Mouse (Mus musculus): ENCODE data around the gene Rbm15. TPM values are rescaled to one million over a fixed set of nuclear protein-coding genes. Genes with fewer than 3 reads are reported as not detected.
A peak's percentile ranks its signal among the peaks of the same experiment; 100 is the strongest.
"Not testable (repeated sequence)": the region's sequence is repeated elsewhere in the genome, so short reads cannot be mapped to it uniquely, and the experiment has no call there.

Gene Rbm15
- polyA plus RNA-seq, 1 experiment from 2014 or later, result 12.8 TPM

GRCm38 (mm10) chr3:107326442-107326841 lies 7.0 kb downstream of the Rbm15 start:
- Histone ChIP-seq H3K4me1 (peaks cover 28% of the 10 kb centered on the region), H3K27me3 (no peaks in the 10 kb centered on the region), H3K4me2 (no peak overlapping the region), H3K9ac (no peak overlapping the region), H3K36me3 (peaks cover 36% of the 10 kb centered on the region), H3K27ac (no peak overlapping the region), H3K9me3 (no peaks in the 10 kb centered on the region), H3K4me3 (no peak overlapping the region)
- WGBS, result 95% methylated on average over 1 of the region's 1 CpGs
- no peak for ATAC-seq (ENCODE audit: insufficient number of reproducible peaks, low FRiP score, low TSS enrichment, low read depth)

DNA sequence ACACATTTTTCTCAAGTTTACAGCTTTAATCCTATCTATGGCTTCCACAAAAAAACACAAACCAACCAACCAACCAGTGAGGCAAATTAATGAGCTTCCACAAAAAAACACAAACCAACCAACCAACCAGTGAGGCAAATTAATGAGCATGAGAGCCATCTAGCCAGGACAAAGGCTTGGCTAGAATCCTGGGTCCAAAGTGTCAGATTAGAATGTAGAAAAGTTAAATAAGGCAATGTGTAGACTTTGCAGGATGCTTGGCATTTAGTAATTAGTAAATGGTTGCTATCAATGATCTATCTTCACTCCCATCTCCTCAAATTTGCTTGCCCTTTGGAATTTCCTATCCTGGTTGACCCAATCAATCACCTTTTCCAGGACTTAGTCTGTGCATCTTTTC lies 11.7 kb downstream of the Rbm15 start:
- no peak overlapping the region for H3K4me2 ChIP-seq
- peaks cover 14% of the 10 kb centered on the region; the same call in 1 of the 2 replicates for H3K4me1 ChIP-seq
- no peak overlapping the region for H3K9ac ChIP-seq
- ATAC-seq (ENCODE audit: insufficient number of reproducible peaks, low FRiP score, low TSS enrichment, low read depth), result no peak
- H3K27me3 ChIP-seq, result no peaks in the 10 kb centered on the region
- peaks cover 26% of the 10 kb centered on the region for H3K36me3 ChIP-seq
- H3K4me3 ChIP-seq, result no peak overlapping the region
- no peak overlapping the region for H3K27ac ChIP-seq
- H3K9me3 ChIP-seq, result no peaks in the 10 kb centered on the region

DNA sequence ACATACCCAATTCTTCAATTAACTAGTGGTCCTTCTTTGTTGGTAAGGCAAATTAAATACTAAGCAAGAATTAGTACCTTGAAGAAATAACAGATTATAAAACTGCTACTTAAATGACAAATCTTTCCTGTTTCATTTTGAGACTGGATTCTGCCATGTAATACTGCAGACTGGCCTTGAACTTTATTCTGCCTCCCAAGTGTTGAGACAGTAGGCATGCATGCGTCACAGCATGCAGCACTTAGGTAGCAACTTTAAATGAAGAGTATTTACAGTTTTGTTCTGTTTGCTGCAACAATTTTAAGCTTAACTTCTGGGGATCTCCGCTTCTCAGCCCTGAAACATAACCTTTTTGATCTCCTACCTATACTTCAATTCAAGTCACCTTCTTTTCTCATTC lies 12.3 kb downstream of the Rbm15 start:
- Histone ChIP-seq H3K9me3 (no peaks in the 10 kb centered on the region), H3K4me2 (no peak overlapping the region), H3K36me3 (peaks cover 26% of the 10 kb centered on the region), H3K27ac (no peak overlapping the region), H3K4me3 (no peak overlapping the region), H3K9ac (no peak overlapping the region), H3K27me3 (no peaks in the 10 kb centered on the region), H3K4me1 (peaks cover 14% of the 10 kb centered on the region; the same call in 1 of the 2 replicates)
- WGBS, result 98% methylated on average over 2 of the region's 2 CpGs
- no peak for ATAC-seq (ENCODE audit: insufficient number of reproducible peaks, low FRiP score, low TSS enrichment, low read depth)

GRCm38 (mm10) chr3:107317338-107317737 lies 16.1 kb downstream of the Rbm15 start:
- no peaks in the 10 kb centered on the region for H3K4me1 ChIP-seq
- WGBS, result 88% methylated on average over 3 of the region's 3 CpGs
- no peak overlapping the region for H3K4me3 ChIP-seq
- H3K36me3 ChIP-seq, result 0 out of 2 replicates have a peak, but pooled peaks cover 8% of the 10 kb centered on the region
- no peak for ATAC-seq (ENCODE audit: insufficient number of reproducible peaks, low FRiP score, low TSS enrichment, low read depth)
- no peak overlapping the region for H3K4me2 ChIP-seq
- no peaks in the 10 kb centered on the region for H3K9me3 ChIP-seq
- no peak overlapping the region for H3K27ac ChIP-seq
- H3K27me3 ChIP-seq, result no peaks in the 10 kb centered on the region
- H3K9ac ChIP-seq, result no peak overlapping the region

GRCm38 (mm10) chr3:107296917-107297316 lies 36.6 kb downstream of the Rbm15 start:
- not testable (repeated sequence) for H3K4me1 ChIP-seq; H3K27ac ChIP-seq; H3K9me3 ChIP-seq; H3K27me3 ChIP-seq; H3K9ac ChIP-seq; H3K4me2 ChIP-seq; ATAC-seq (ENCODE audit: insufficient number of reproducible peaks, low FRiP score, low TSS enrichment, low read depth); H3K4me3 ChIP-seq
- WGBS, result 75% methylated on average over 4 of the region's 4 CpGs
- peaks cover 14% of the 10 kb centered on the region for H3K36me3 ChIP-seq

GRCm38 (mm10) chr3:107295672-107296360 lies 37.7 kb downstream of the Rbm15 start:
- H3K27me3 ChIP-seq, result no peaks in the 10 kb centered on the region
- H3K9me3 ChIP-seq, result no peaks in the 10 kb centered on the region
- no peak overlapping the region for H3K9ac ChIP-seq
- peaks cover 7% of the 10 kb centered on the region; the same call in 1 of the 2 replicates for H3K36me3 ChIP-seq
- peaks cover 4% of the 10 kb centered on the region for H3K4me1 ChIP-seq
- 82% methylated on average over 5 of the region's 5 CpGs for WGBS
- H3K27ac ChIP-seq, result no peak overlapping the region
- H3K4me3 ChIP-seq, result no peak overlapping the region
- ATAC-seq (ENCODE audit: insufficient number of reproducible peaks, low FRiP score, low TSS enrichment, low read depth), result no peak
- H3K4me2 ChIP-seq, result no peak overlapping the region

GRCm38 (mm10) chr3:107290764-107291381 lies 42.6 kb downstream of the Rbm15 start, which contains the start of gene Slc16a4:
Slc16a4 (plus strand) TSS chr3:107291230.
- Histone ChIP-seq H3K27ac (peak within 1 kb of the TSS; percentile 85), H3K4me3 (peak within 1 kb of the TSS; percentile 15), H3K9ac (no peak within 1 kb of the TSS), H3K4me2 (peak within 1 kb of the TSS; percentile 37), H3K36me3 (peaks cover 7% of the 10 kb centered on the region; the same call in 1 of the 2 replicates), H3K4me1 (peaks cover 6% of the 10 kb centered on the region), H3K27me3 (no peaks in the 10 kb centered on the region), H3K9me3 (no peaks in the 10 kb centered on the region)
- peak; percentile 88 for ATAC-seq (ENCODE audit: insufficient number of reproducible peaks, low FRiP score, low TSS enrichment, low read depth)
- WGBS, result 17% methylated on average over 9 of the region's 9 CpGs

DNA sequence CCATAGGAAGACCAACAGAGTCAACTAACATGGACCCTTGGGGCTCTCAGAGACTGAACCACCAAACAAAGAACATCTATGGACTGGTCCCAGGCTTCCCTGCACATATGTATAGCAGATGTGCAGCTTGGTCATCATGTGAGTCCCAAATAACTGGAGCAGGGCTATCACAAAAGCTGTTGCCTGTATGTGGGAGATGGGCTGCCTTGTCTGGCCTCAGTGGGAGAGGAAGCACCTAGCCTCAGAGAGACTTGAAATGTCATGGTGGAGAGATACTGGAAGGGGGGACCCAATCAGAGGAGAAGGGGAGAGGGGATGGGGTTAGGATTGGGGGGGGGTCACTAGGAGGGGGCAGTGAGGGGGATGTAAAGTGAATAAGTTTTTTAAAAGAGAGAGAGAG lies 46.1 kb downstream of the Rbm15 start:
- Histone ChIP-seq H3K27ac (no peak overlapping the region), H3K9ac (no peak overlapping the region), H3K4me1 (peaks cover 6% of the 10 kb centered on the region), H3K36me3 (peaks cover 12% of the 10 kb centered on the region), H3K4me3 (no peak overlapping the region), H3K4me2 (no peak overlapping the region), H3K27me3 (no peaks in the 10 kb centered on the region), H3K9me3 (no peaks in the 10 kb centered on the region)
- no peak for ATAC-seq (ENCODE audit: insufficient number of reproducible peaks, low FRiP score, low TSS enrichment, low read depth)

GRCm38 (mm10) chr3:107286123-107286522 lies 47.4 kb downstream of the Rbm15 start:
- Histone ChIP-seq H3K4me1 (peaks cover 6% of the 10 kb centered on the region), H3K4me2 (no peak overlapping the region), H3K9ac (no peak overlapping the region), H3K4me3 (no peak overlapping the region), H3K27me3 (no peaks in the 10 kb centered on the region), H3K27ac (no peak overlapping the region), H3K9me3 (no peaks in the 10 kb centered on the region), H3K36me3 (peaks cover 14% of the 10 kb centered on the region)
- ATAC-seq (ENCODE audit: insufficient number of reproducible peaks, low FRiP score, low TSS enrichment, low read depth), result no peak
- 79% methylated on average over 2 of the region's 2 CpGs for WGBS

DNA sequence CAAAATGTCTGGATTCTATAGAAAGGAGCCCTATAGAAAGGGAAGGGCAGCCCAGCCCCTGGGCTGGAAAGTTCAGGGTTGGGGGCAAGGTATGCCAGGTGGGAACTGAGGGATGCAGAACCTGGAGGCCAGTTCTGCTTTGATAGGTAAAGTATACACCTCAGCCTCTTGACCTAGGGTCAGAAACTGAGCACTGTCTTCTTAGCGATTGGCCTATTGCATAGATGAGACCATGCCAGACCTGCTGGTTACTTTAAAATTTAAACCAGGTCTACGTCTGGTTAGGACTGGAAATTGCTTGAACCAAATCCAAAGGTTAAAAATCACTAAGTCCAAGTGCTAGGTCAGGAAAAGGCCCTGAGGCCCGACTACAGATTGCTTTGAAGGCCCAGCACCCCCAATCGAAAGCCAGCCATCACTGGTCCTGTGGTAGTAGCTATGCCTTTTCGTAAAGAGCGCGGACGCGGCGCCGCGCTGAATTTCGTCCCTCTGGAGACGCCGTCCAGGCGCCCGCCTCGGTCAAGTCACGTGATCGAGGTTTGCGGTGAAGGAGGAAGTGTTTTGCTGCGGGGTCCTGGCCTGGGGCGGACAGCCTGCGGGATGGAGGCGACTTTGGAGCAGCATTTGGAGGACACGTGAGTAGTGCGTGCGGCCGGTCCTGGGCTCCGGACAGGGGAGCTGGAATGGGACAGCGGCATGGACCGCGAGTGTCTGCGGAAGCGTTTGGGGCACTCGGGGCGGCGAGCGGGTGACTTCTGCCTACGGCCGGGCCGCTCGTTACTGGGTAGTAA lies 54.8 kb downstream of the Rbm15 start, which contains the start of gene Lamtor5:
Lamtor5 (plus strand) TSS at position 380 of the 791 bp plus-strand sequence.
- Histone ChIP-seq H3K4me2 (peak within 1 kb of the TSS; percentile 65), H3K9me3 (no peaks in the 10 kb centered on the region), H3K4me3 (peak within 1 kb of the TSS; percentile 98), H3K27me3 (no peaks in the 10 kb centered on the region), H3K27ac (no peak within 1 kb of the TSS), H3K9ac (peak within 1 kb of the TSS; percentile 72), H3K4me1 (peaks cover 6% of the 10 kb centered on the region), H3K36me3 (peaks cover 9% of the 10 kb centered on the region)
- peak; percentile 86 for ATAC-seq (ENCODE audit: insufficient number of reproducible peaks, low FRiP score, low TSS enrichment, low read depth)
- 3% methylated on average over 43 of the region's 43 CpGs for WGBS

DNA sequence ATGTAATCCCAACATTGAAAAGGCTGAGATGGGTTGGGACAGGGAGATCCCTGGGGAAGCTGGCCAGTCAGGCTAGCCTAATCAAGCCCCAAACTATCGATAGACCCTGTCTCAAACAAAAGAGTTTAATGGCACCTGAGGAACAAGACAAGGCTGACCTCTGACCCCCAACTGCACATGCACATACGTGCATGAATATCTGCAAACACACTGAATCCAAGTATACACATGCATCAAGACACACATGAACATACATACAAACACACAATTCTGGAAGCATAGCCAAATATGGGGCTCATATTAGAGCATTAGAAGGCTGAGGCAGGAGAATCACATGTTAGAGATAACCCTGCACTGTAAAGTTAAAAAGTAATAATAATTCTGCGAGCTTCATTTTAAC lies 56.8 kb downstream of the Rbm15 start:
- Histone ChIP-seq H3K9ac (no peak overlapping the region), H3K27ac (no peak overlapping the region), H3K4me3 (no peak overlapping the region), H3K4me1 (peaks cover 6% of the 10 kb centered on the region), H3K36me3 (no peaks in the 10 kb centered on the region), H3K4me2 (no peak overlapping the region), H3K9me3 (no peaks in the 10 kb centered on the region), H3K27me3 (no peaks in the 10 kb centered on the region)
- 77% methylated on average over 3 of the region's 3 CpGs for WGBS
- ATAC-seq (ENCODE audit: insufficient number of reproducible peaks, low FRiP score, low TSS enrichment, low read depth), result no peak

DNA sequence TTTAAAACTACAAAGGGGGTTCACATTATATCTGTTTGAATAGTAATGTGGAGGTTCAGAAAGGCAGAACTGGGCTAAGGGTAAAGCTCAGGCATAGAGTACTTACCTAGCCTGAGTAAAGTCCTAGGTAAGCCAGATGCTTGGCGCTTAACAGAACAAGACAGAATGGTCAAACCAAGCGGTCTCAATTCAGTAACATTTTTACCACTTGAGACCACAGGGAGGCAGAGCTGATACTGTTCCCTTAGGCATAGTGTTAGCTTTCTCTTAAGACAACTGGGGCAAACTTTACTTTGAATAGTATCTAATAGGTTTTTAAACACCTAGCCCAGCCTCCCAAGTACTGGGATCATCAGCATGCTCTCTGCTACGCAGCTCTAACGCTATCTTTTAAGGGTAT lies 57.5 kb downstream of the Rbm15 start:
- no peak overlapping the region for H3K4me3 ChIP-seq
- ATAC-seq (ENCODE audit: insufficient number of reproducible peaks, low FRiP score, low TSS enrichment, low read depth), result no peak
- 54% methylated on average over 4 of the region's 4 CpGs for WGBS

More for the DNA sequence above, 57.5 kb downstream of the Rbm15 start:
- Histone ChIP-seq H3K9me3 (no peaks in the 10 kb centered on the region), H3K4me1 (peaks cover 6% of the 10 kb centered on the region), H3K36me3 (no peaks in the 10 kb centered on the region), H3K27me3 (no peaks in the 10 kb centered on the region), H3K9ac (no peak overlapping the region), H3K27ac (no peak overlapping the region), H3K4me2 (no peak overlapping the region)
